Mouse (Mus musculus) heart, postnatal 0 days (tissue): Measurements from ENCODE around the gene Lhfpl4.

ENCODE experiments used
- CTCF ChIP-seq: IDR thresholded peaks from 2 replicates; pipeline ENCODE4 v1.5.1; 2016; ENCODE audit warnings: antibody characterized with exemption, control low read depth, low read depth
- EP300 ChIP-seq: IDR thresholded peaks from 2 replicates; pipeline ENCODE4 v1.6.1; 2016; ENCODE audit warnings: antibody characterized with exemption, low read depth

DNA sequence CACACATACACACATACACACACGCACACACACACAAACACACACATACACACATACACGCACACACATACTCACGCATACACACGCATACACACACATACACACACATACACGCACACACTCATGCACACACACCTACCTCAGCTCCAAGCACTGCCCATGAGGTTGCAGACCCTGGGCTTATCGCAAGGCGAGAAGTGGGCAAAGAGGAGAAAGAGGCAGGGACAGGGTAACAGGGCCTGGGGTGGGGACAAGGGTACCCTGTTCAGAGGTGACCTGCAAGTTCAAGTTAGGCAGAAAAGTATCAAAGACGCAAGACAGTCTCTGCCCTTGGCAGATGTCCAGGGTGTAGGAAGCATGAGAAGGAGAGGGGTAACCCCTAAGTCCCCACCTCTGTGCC is 24.5 kb downstream of the Lhfpl4 start:
- no peak for TF ChIP-seq EP300
- TF ChIP-seq CTCF = no peak
